Mouse (Mus musculus) midbrain, embryonic 13.5 days (tissue): ENCODE results near the gene Unc119b. TPM values are rescaled to one million over a fixed set of nuclear protein-coding genes. Genes with fewer than 3 reads are reported as not detected.
A peak's percentile ranks its signal among the peaks of the same experiment; 100 is the strongest.
"Not testable (repeated sequence)": the region's sequence is repeated elsewhere in the genome, so short reads cannot be mapped to it uniquely, and the experiment has no call there.

Experiments used
- ATAC-seq: fragments of 200-750 bp; cut with Nextera tagmentation; 2 replicates; pipeline ENCODE4 v1.8.0; 2017; ENCODE audit warnings: mild to moderate bottlenecking, moderate TSS enrichment, moderate library complexity
- H3K27ac ChIP-seq: fragments of 300-500 bp; sonication (generic); 2 replicates; pipeline ENCODE4 v1.5.1; 2015; ENCODE audit warnings: inconsistent platforms, mild to moderate bottlenecking, moderate library complexity
- H3K27me3 ChIP-seq: fragments of 300-500 bp; sonication (generic); 2 replicates; pipeline ENCODE4 v1.6.1; 2015; ENCODE audit warnings: mild to moderate bottlenecking, inconsistent platforms
- H3K36me3 ChIP-seq: fragments of 300-500 bp; sonication (generic); 2 replicates; pipeline ENCODE4 v1.6.1; 2015; ENCODE audit warnings: mild to moderate bottlenecking, inconsistent platforms
- H3K4me1 ChIP-seq: fragments of 300-500 bp; sonication (generic); replicated peaks from 2 replicates; pipeline ENCODE4 v1.6.1; 2015; ENCODE audit warnings: inconsistent platforms
- H3K4me2 ChIP-seq: fragments of 300-500 bp; sonication (generic); replicated peaks from 2 replicates; pipeline ENCODE4 v1.6.1; 2015; ENCODE audit warnings: moderate library complexity, mild to moderate bottlenecking, inconsistent platforms
- H3K4me3 ChIP-seq: fragments of 300-500 bp; sonication (generic); replicated peaks from 2 replicates; pipeline ENCODE4 v1.5.1; 2015; ENCODE audit warnings: mild to moderate bottlenecking, inconsistent platforms
- H3K9ac ChIP-seq: fragments of 300-500 bp; sonication (generic); replicated peaks from 2 replicates; pipeline ENCODE4 v1.6.1; 2015; ENCODE audit warnings: mild to moderate bottlenecking, inconsistent platforms
- H3K9me3 ChIP-seq: fragments of 300-500 bp; sonication (generic); 2 replicates; pipeline ENCODE4 v1.6.1; 2016; ENCODE audit warnings: mild to moderate bottlenecking, inconsistent platforms
- WGBS: fragments of 180-500 bp; shearing (Covaris S2); methylation state at CpG from one replicate; pipeline ENCODE4 v1.1.7; 2015; 5-methylcytosine and 5-hydroxymethylcytosine counted together
- polyA plus RNA-seq: library from polyadenylated mRNA; unstranded; fragments of >200 nt; fragmentation: Nextera tagmentation; extraction: Ambion mirVana; gene quantifications from 2 replicates; pipeline ENCODE4 v1.2.1, GENCODE M21; 2015

Gene Unc119b
- polyA plus RNA-seq, 1 experiment from 2014 or later = 43.4 TPM

GRCm38 (mm10) chr5:115126578-115127312, 8.0 kb downstream of the Unc119b start:
- Histone ChIP-seq H3K27ac (no peak overlapping the region), H3K36me3 (peaks cover 77% of the 10 kb centered on the region), H3K9me3 (no peaks in the 10 kb centered on the region), H3K9ac (no peak overlapping the region), H3K27me3 (no peaks in the 10 kb centered on the region), H3K4me1 (peaks cover 15% of the 10 kb centered on the region), H3K4me3 (no peak overlapping the region), H3K4me2 (no peak overlapping the region)
- WGBS = 91% methylated on average over 27 of the region's 28 CpGs
- no peak for ATAC-seq

DNA sequence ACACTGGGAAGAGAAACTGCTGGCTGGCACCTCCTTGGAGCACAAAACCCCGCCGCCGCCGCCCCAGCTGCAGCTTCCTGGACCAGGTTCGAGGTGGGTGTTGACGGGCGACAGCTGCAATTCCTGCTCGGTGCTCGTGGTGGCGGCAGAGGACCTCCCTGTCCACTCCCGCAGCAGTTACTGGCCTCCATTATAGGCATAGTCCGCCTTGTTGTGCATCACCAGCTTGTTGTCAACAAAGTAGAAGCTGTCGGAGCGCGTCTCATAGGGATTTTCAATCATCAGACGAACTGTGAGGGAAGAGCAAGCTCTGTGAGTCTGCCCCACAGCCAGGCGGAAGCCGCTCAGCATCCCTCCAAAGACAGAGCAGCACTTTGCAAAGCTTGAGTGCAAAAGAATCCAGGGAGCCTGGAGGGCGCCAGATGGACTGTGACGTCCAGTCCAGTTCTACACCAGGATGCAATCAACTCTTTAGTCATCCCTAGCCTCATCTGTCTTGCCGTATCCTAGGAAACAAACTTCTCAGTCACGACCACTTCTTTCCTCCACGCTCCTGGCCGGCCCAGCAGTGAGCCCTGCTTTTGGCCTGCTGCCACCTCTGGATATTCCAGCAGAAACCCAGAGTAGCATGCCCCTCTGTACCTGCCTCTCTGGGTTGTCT, 9.4 kb downstream of the Unc119b start:
- no peak overlapping the region for H3K4me3 ChIP-seq
- no peak overlapping the region for H3K4me2 ChIP-seq
- H3K27me3 ChIP-seq = no peaks in the 10 kb centered on the region
- peak; percentile 76 for ATAC-seq
- 25% methylated on average over 24 of the region's 24 CpGs for WGBS
- peaks cover 74% of the 10 kb centered on the region for H3K36me3 ChIP-seq
- peak overlapping the region; percentile 52 for H3K27ac ChIP-seq
- H3K9me3 ChIP-seq = no peaks in the 10 kb centered on the region
- peaks cover 15% of the 10 kb centered on the region for H3K4me1 ChIP-seq
- H3K9ac ChIP-seq = peak overlapping the region; percentile 5; the same call in 1 of the 2 replicates

DNA sequence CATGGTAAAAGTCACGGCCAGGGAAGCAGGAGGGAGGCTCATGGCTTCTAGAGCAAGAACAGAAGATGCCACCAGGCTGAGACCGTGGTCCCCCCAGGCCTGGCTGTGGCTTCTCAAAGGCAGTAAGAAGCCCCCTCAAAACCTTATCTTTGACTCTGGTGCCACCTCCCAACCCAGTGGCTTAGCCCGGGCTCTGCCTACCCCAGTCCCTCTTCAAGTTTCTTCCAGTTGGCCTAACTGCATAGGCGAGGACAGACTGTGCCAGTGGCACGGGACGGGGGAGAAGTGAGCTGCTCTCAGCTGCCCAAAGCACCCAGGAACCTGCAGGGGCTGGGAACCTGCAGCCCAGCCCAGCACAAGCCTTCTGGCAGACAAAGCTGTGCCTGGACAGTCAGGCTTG, 10.1 kb downstream of the Unc119b start:
- Histone ChIP-seq H3K36me3 (peaks cover 67% of the 10 kb centered on the region), H3K4me2 (no peak overlapping the region)
- ATAC-seq = 0 out of 2 replicates have a peak, but pooled peaks have one; percentile 21

GRCm38 (mm10) chr5:115120978-115121377, 13.8 kb downstream of the Unc119b start:
- WGBS = 89% methylated on average over 5 of the region's 5 CpGs

More for the DNA sequence above, 10.1 kb downstream of the Unc119b start:
- WGBS = 89% methylated on average over 6 of the region's 6 CpGs
- no peak overlapping the region for H3K4me3 ChIP-seq
- H3K27ac ChIP-seq = no peak overlapping the region
- peaks cover 15% of the 10 kb centered on the region for H3K4me1 ChIP-seq
- no peaks in the 10 kb centered on the region for H3K27me3 ChIP-seq
- no peak overlapping the region for H3K9ac ChIP-seq
- no peaks in the 10 kb centered on the region for H3K9me3 ChIP-seq

GRCm38 (mm10) chr5:115118961-115119570, 15.7 kb downstream of the Unc119b start, which contains the start of gene Acads:
TSS of gene Acads (minus strand) at chr5:115119346.
- peak within 1 kb of the TSS; percentile 66 for H3K4me3 ChIP-seq
- under 1% methylated on average over 34 of the region's 39 CpGs for whole genome bisulfite sequencing
- H3K9ac ChIP-seq = peak within 1 kb of the TSS; percentile 81
- no peaks in the 10 kb centered on the region for H3K9me3 ChIP-seq
- H3K4me1 ChIP-seq = peaks cover 14% of the 10 kb centered on the region
- H3K4me2 ChIP-seq = peak within 1 kb of the TSS; percentile 79
- peak; percentile 91 for ATAC-seq
- peaks cover 45% of the 10 kb centered on the region for H3K36me3 ChIP-seq
- peak within 1 kb of the TSS; percentile 30; the same call in 1 of the 2 replicates for H3K27ac ChIP-seq
- no peaks in the 10 kb centered on the region for H3K27me3 ChIP-seq

More at GRCm38 (mm10) chr5:115120978-115121377, 13.8 kb downstream of the Unc119b start:
- H3K4me3 ChIP-seq = no peak overlapping the region
- ATAC-seq = no peak
- no peaks in the 10 kb centered on the region for H3K9me3 ChIP-seq
- H3K27me3 ChIP-seq = no peaks in the 10 kb centered on the region
- H3K4me1 ChIP-seq = peaks cover 27% of the 10 kb centered on the region
- H3K9ac ChIP-seq = no peak overlapping the region
- H3K27ac ChIP-seq = no peak overlapping the region
- peaks cover 43% of the 10 kb centered on the region for H3K36me3 ChIP-seq
- no peak overlapping the region for H3K4me2 ChIP-seq

- ATAC-seq = no peak
- H3K9ac ChIP-seq = no peak overlapping the region
- 97% methylated on average over 13 of the region's 13 CpGs for WGBS
These were observed 17.3 kb downstream of the Unc119b start for GRCm38 (mm10) chr5:115117467-115117866.

GRCm38 (mm10) chr5:115116426-115116825, 18.3 kb downstream of the Unc119b start:
- H3K36me3 ChIP-seq = peaks cover 47% of the 10 kb centered on the region
- H3K4me1 ChIP-seq = peaks cover 14% of the 10 kb centered on the region
- no peak overlapping the region for H3K9ac ChIP-seq
- no peak overlapping the region for H3K4me3 ChIP-seq
- H3K4me2 ChIP-seq = no peak overlapping the region
- WGBS = 83% methylated on average over 3 of the region's 3 CpGs
- ATAC-seq = no peak
- no peak overlapping the region for H3K27ac ChIP-seq
- H3K9me3 ChIP-seq = no peaks in the 10 kb centered on the region
- no peaks in the 10 kb centered on the region for H3K27me3 ChIP-seq

More at GRCm38 (mm10) chr5:115117467-115117866, 17.3 kb downstream of the Unc119b start:
- H3K4me1 ChIP-seq = peaks cover 14% of the 10 kb centered on the region
- H3K36me3 ChIP-seq = peaks cover 40% of the 10 kb centered on the region
- H3K4me2 ChIP-seq = no peak overlapping the region
- no peak overlapping the region for H3K27ac ChIP-seq
- H3K9me3 ChIP-seq = no peaks in the 10 kb centered on the region
- H3K27me3 ChIP-seq = no peaks in the 10 kb centered on the region
- no peak overlapping the region for H3K4me3 ChIP-seq

DNA sequence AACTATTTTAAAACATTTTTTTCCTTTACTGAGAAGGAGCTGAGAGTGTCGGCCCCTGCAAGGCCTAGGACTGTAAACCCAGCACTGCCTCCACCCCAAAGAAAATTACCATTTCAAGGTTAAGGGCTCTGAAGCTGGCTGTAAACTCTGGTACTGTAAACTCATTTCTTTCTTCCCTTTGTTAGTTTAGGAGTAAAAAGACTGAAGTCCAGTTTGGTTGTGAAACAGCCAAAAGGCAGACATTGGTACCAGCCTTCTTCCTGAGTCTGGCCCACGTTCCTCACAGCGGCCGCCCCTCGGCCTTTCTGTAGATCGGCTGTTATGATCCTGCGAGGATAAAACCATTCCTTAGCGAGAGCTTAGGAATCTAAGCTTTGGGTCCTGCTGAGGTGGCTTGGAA, 20.3 kb downstream of the Unc119b start:
- Histone ChIP-seq H3K27ac (no peak overlapping the region), H3K9ac (no peak overlapping the region), H3K4me2 (no peak overlapping the region), H3K27me3 (no peaks in the 10 kb centered on the region), H3K4me3 (no peak overlapping the region), H3K9me3 (no peaks in the 10 kb centered on the region), H3K36me3 (peaks cover 52% of the 10 kb centered on the region), H3K4me1 (peaks cover 26% of the 10 kb centered on the region)
- no peak for ATAC-seq
- WGBS = 93% methylated on average over 8 of the region's 8 CpGs

DNA sequence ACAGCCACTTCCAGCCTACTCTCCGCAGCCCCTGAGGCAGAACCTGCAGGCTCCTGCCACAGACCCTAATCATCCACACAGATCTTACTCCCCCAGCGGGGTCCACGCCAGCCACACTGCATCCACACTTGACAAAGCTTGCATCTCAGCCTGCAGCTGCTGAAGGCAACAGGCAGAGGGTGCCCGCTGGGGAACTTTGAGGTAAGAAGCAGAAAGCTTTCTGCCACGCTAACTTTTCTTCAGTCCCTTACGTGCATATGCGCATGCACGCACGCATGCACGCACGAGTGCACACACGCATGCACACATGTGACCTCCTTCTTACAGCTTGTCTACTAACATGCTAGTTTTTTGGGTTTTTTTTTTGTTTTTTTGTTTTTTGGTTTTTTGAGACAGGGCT, 21.5 kb downstream of the Unc119b start:
- 96% methylated on average over 12 of the region's 12 CpGs for WGBS
- Histone ChIP-seq H3K4me1 (peaks cover 13% of the 10 kb centered on the region; the same call in 1 of the 2 replicates), H3K9ac (no peak overlapping the region)

DNA sequence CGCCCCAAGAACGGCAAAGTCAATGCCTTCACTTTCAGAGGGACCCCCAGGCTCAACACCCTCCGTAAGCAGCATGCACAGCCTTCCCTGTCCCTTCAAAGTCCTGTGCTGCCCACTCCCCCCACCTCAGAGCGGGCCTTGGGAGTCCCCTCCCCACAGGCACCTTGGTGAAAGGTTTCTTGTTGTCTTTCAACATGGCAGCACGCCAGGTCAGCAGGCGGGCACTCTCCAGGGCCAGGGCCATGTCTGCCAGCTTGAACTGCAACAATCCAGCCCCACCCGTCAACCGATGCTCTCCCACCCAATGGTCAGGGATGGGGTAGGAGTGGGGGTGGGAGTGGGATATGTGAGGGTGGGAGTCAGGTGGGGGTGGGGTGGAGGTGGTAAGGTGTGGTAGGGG, 23.6 kb downstream of the Unc119b start:
- WGBS = 88% methylated on average over 8 of the region's 8 CpGs

More for the DNA sequence above, 21.5 kb downstream of the Unc119b start:
- Histone ChIP-seq H3K27me3 (no peaks in the 10 kb centered on the region), H3K27ac (no peak overlapping the region), H3K4me3 (no peak overlapping the region), H3K36me3 (peaks cover 52% of the 10 kb centered on the region), H3K9me3 (no peaks in the 10 kb centered on the region), H3K4me2 (no peak overlapping the region)
- no peak for ATAC-seq

GRCm38 (mm10) chr5:115103253-115103652, 31.5 kb downstream of the Unc119b start:
- not testable (repeated sequence) for H3K9me3 ChIP-seq, ATAC-seq, H3K4me2 ChIP-seq, H3K4me3 ChIP-seq, H3K27me3 ChIP-seq, H3K4me1 ChIP-seq, H3K27ac ChIP-seq, H3K9ac ChIP-seq
- 95% methylated on average over 23 of the region's 23 CpGs for WGBS
- peaks cover 33% of the 10 kb centered on the region for H3K36me3 ChIP-seq

More for the DNA sequence above, 23.6 kb downstream of the Unc119b start:
- Histone ChIP-seq H3K27me3 (no peaks in the 10 kb centered on the region), H3K4me3 (no peak overlapping the region), H3K9me3 (no peaks in the 10 kb centered on the region), H3K4me1 (peaks cover 13% of the 10 kb centered on the region; the same call in 1 of the 2 replicates), H3K4me2 (no peak overlapping the region), H3K36me3 (peaks cover 44% of the 10 kb centered on the region), H3K27ac (no peak overlapping the region), H3K9ac (no peak overlapping the region)
- ATAC-seq = no peak

- no peak overlapping the region for H3K27ac ChIP-seq
- 91% methylated on average over 2 of the region's 2 CpGs for WGBS
- H3K9ac ChIP-seq = no peak overlapping the region
- no peaks in the 10 kb centered on the region for H3K9me3 ChIP-seq
- H3K27me3 ChIP-seq = no peaks in the 10 kb centered on the region
- H3K36me3 ChIP-seq = peaks cover 43% of the 10 kb centered on the region
- no peaks in the 10 kb centered on the region for H3K4me1 ChIP-seq
- no peak overlapping the region for H3K4me2 ChIP-seq
- ATAC-seq = no peak
- H3K4me3 ChIP-seq = no peak overlapping the region
These were observed 32.5 kb downstream of the Unc119b start for GRCm38 (mm10) chr5:115102231-115102630.
